ENCODE assay signal across 10 mouse cellular contexts in the genomic region with DNA sequence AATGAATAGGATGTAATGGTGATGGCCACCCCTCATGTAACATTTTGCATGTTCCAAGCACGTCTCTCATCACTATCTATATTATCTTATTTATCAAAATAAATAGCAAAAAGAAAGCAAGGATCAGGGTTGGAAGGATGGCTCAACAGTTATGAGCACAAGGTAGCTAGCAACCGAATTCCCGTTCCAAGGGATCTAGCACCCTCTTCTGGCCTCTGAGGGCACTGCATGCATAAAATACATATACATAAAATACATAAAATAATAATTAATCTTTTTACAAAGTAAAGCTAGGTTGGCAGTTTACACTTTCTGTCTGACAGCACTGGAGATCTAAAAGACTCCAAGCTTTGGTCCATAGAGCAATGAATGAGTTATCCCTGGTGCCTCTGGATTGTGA. TPM values are rescaled to one million over a fixed set of nuclear protein-coding genes. Genes with fewer than 3 reads are reported as not detected.
DNase-seq lines count a peak whose midpoint lies in the region; ATAC-seq and TF ChIP-seq lines count a peak whose summit lies in the region.
"Had no signal": no experiment of that assay in that cellular context is flagged by ENCODE, and none has a peak within 500 bp of the region (broad histone marks: within the 10 kb centered on the region; RNA-seq: fewer than 3 reads in every experiment).

No protein-coding gene starts in this region.

- TF ChIP-seq POLR2A in bone marrow, adult 2 months (IDR thresholded peaks at IDR 0.05; ENCODE audit: borderline replicate concordance, control insufficient read depth, low read depth, low read length) = no peak

- no peak for ATAC-seq in inflammation-experienced regulatory T-cells, adult 6 months

- WGBS in bone marrow, adult 2 months = 29% methylated on average over 3 of the region's 3 CpGs

- peak; percentile 71 for TF ChIP-seq CTCF in bone marrow, adult 2 months (IDR thresholded peaks at IDR 0.05; ENCODE audit: control insufficient read depth, insufficient read depth, low read length)

- no peaks in the 10 kb centered on the region for H3K4me1 ChIP-seq in bone marrow, adult 2 months (ENCODE audit: control insufficient read depth, insufficient read depth, low read length)

- H3K27ac ChIP-seq in bone marrow, adult 2 months (ENCODE audit: control insufficient read depth, insufficient read depth, low read depth, low read length, poor library complexity) = no peak overlapping the region

- no peak overlapping the region for H3K4me3 ChIP-seq in bone marrow, adult 2 months (replicated peaks; ENCODE audit: control insufficient read depth, low read depth, low read length)

- DNase-seq in adrenal gland, postnatal 10 days = peak; percentile 33
- no peak for DNase-seq in adrenal gland, adult 18-20 months (ENCODE audit: low spot score in 2 of 2)
- DNase-seq in layer of hippocampus, postnatal 10 days (ENCODE audit: low spot score in 2 of 2) = peak; percentile 41 to 47
- DNase-seq in layer of hippocampus, adult 8-10 months (ENCODE audit: low spot score in 2 of 2) = no peak
- peak; percentile 62 to 63 for DNase-seq in kidney, postnatal 4 days
- DNase-seq in spleen, adult 12 weeks (ENCODE audit: low spot score) = peak; percentile 35

RNA-seq across cellular contexts. Expression of a gene that starts 5.5 kb away (rescaled TPM):
- not detected for total RNA-seq in adrenal gland, postnatal 10 days (2021)
- total RNA-seq in adrenal gland, adult 18-20 months (2021) = not detected
- not detected for total RNA-seq in layer of hippocampus, postnatal 10 days (2021)
- not detected for total RNA-seq in layer of hippocampus, adult 8-10 months (2022)
- polyA plus RNA-seq in bone marrow, adult 2 months (2011; ENCODE audit: insufficient read depth, insufficient read length, low replicate concordance, missing spikeins) = not detected in 2 replicates
- polyA plus RNA-seq in inflammation-experienced regulatory T-cells, adult 6 months (2017; shearing (Covaris generic)) = not detected
- total RNA-seq: heart, adult 18-20 months had no signal
- polyA plus RNA-seq: C2C12 had no signal

RNA-seq across cellular contexts. Expression of a gene that starts 24.0 kb away (rescaled TPM):
- total RNA-seq in adrenal gland, postnatal 10 days (2021) = not detected
- total RNA-seq in adrenal gland, adult 18-20 months (2021) = not detected
- total RNA-seq in layer of hippocampus, postnatal 10 days (2021) = not detected
- total RNA-seq in layer of hippocampus, adult 8-10 months (2022) = not detected
- polyA plus RNA-seq in bone marrow, adult 2 months (2011; ENCODE audit: insufficient read depth, insufficient read length, low replicate concordance, missing spikeins) = not detected in 2 replicates
- not detected for polyA plus RNA-seq in inflammation-experienced regulatory T-cells, adult 6 months (2017; shearing (Covaris generic))
- total RNA-seq: heart, adult 18-20 months had no signal
- polyA plus RNA-seq: C2C12 had no signal

RNA-seq across cellular contexts. Expression of a gene that starts 36.2 kb away (rescaled TPM):
- total RNA-seq in adrenal gland, postnatal 10 days (2021) = 10 to 100 TPM; 69.7 to 83.4 TPM
- total RNA-seq in adrenal gland, adult 18-20 months (2021) = 10 to 100 TPM; 46.9 to 80.6 TPM
- 1 to 10 TPM; 9.1 to 9.8 TPM for total RNA-seq in layer of hippocampus, postnatal 10 days (2021)
- 10 to 100 TPM in 2 of 4 experiments, 1 to 10 TPM in 2; 9.5 to 13.6 (median 11.3) TPM for total RNA-seq in layer of hippocampus, adult 8-10 months (2022)
- 152 and 203 TPM in 2 replicates for polyA plus RNA-seq in bone marrow, adult 2 months (2011; ENCODE audit: insufficient read depth, insufficient read length, low replicate concordance, missing spikeins)
- polyA plus RNA-seq in inflammation-experienced regulatory T-cells, adult 6 months (2017; shearing (Covaris generic)) = 1 to 10 TPM; 1.7 to 4.9 (median 1.8) TPM

Comparison
In these comparisons a context has a peak if more than half of its experiments do, and no peak if none do; other contexts are left out.
1. DNase-seq: peak in adrenal gland, postnatal 10 days (single experiment), layer of hippocampus, postnatal 10 days (2 of 2), kidney, postnatal 4 days (2 of 2) and spleen, adult 12 weeks (single experiment); none in adrenal gland, adult 18-20 months (0 of 2) and layer of hippocampus, adult 8-10 months (0 of 2).